Mouse (Mus musculus) neural tube, embryonic 14.5 days (tissue): ENCODE data around the gene Dner. TPM values are rescaled to one million over a fixed set of nuclear protein-coding genes. Genes with fewer than 3 reads are reported as not detected.

Experiments used
- ATAC-seq: fragments of 200-750 bp; cut with Nextera tagmentation; 2 replicates; pipeline ENCODE4 v1.8.0; 2017; ENCODE audit warnings: low read depth, mild to moderate bottlenecking, moderate TSS enrichment, moderate library complexity
- H3K27ac ChIP-seq: fragments of 300-500 bp; sonication (generic); 2 replicates; pipeline ENCODE4 v1.5.1; 2014; ENCODE audit warnings: low read depth, mild to moderate bottlenecking, control low read depth, low read length, moderate library complexity, mixed read lengths
- H3K27me3 ChIP-seq: fragments of 300-500 bp; sonication (generic); 2 replicates; pipeline ENCODE4 v1.6.1; 2014; ENCODE audit warnings: low read length; ENCODE audit not compliant: control insufficient read depth, insufficient read depth
- H3K36me3 ChIP-seq: fragments of 300-500 bp; sonication (generic); 2 replicates; pipeline ENCODE4 v1.6.1; 2014; ENCODE audit warnings: low read length, mixed read lengths; ENCODE audit not compliant: control insufficient read depth, insufficient read depth
- H3K4me1 ChIP-seq: fragments of 300-500 bp; sonication (generic); 2 replicates; pipeline ENCODE4 v1.6.1; 2014; ENCODE audit warnings: low read length; ENCODE audit not compliant: control insufficient read depth, insufficient read depth
- H3K4me2 ChIP-seq: fragments of 300-500 bp; sonication (generic); 2 replicates; pipeline ENCODE4 v1.6.1; 2014; ENCODE audit warnings: mild to moderate bottlenecking, low read depth, low read length, control low read depth
- H3K4me3 ChIP-seq: fragments of 300-500 bp; sonication (generic); 2 replicates; pipeline ENCODE4 v1.5.1; 2014; ENCODE audit warnings: low read depth, low read length, control low read depth, mixed read lengths
- H3K9ac ChIP-seq: fragments of 300-500 bp; sonication (generic); replicated peaks from 2 replicates; pipeline ENCODE4 v1.6.1; 2014; ENCODE audit warnings: low read depth, mild to moderate bottlenecking, control low read depth, low read length, mixed read lengths
- H3K9me3 ChIP-seq: fragments of 300-500 bp; sonication (generic); 2 replicates; pipeline ENCODE4 v1.6.1; 2016; ENCODE audit warnings: low read length; ENCODE audit not compliant: control insufficient read depth
- WGBS: fragments of 180-500 bp; shearing (Covaris S2); extraction: QIAGEN DNeasy Blood & Tissue Kit; methylation state at CpG from one replicate; pipeline ENCODE4 v1.1.7; 2014; 5-methylcytosine and 5-hydroxymethylcytosine counted together
- polyA plus RNA-seq: library from polyadenylated mRNA; unstranded; fragments of >200 nt; fragmentation: Nextera tagmentation; extraction: Ambion mirVana; gene quantifications from 2 replicates; pipeline ENCODE4 v1.2.1, GENCODE M21; 2014

Gene Dner
- polyA plus RNA-seq, 1 experiment from 2014 or later, result 342 TPM

DNA sequence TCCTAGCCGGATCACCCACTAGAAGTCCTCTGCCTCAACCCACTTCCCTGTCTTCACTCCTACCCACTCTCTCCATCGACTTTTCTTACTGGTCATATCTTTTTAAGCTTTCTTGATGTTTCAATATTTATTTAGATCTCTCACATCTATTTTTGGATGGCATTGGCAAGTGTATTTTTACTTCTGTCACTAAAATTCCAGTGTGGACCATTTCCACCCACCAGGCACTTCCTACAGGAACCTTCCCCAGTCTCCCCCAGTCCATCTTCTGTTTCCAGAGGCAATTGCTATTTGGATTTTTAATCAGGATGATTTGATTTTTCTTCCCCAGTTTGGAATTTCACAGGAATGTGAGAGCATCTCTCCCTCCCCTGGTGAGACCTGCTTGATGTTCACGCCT is 329.5 kb downstream of the Dner start:
- H3K9me3 ChIP-seq, result no peaks in the 10 kb centered on the region
- 73% methylated on average over 3 of the region's 3 CpGs for WGBS
- no peak for ATAC-seq
- no peak overlapping the region for H3K4me2 ChIP-seq
- H3K4me1 ChIP-seq, result no peaks in the 10 kb centered on the region
- no peak overlapping the region for H3K4me3 ChIP-seq
- H3K27ac ChIP-seq, result no peak overlapping the region
- no peaks in the 10 kb centered on the region for H3K27me3 ChIP-seq
- H3K36me3 ChIP-seq, result no peaks in the 10 kb centered on the region
- no peak overlapping the region for H3K9ac ChIP-seq

DNA sequence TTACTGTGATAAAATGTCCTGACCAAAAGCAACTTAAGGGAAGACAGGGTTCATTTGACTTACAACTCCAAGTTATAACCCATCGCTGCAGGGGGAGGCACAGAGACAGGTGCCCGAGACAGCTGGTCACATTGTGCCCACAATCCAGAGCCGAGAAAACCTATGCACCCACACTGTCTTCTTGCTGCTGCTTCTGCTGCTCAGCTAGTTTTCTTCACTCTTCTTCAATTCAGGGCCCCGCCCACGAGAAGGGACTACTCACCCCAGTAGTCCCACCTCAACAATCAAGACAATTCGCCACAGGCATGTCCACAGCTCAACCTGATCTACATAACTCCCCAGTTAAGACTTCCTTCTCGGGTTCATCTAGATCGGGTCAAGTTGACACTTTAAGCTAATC is 332.1 kb downstream of the Dner start, which contains the start of gene Pid1:
Pid1 (minus strand) TSS at position 214 of the 400 bp plus-strand sequence.
- no peak within 1 kb of the TSS for H3K27ac ChIP-seq
- H3K4me3 ChIP-seq, result no peak within 1 kb of the TSS
- H3K9ac ChIP-seq, result no peak within 1 kb of the TSS
- H3K9me3 ChIP-seq, result no peaks in the 10 kb centered on the region
- no peaks in the 10 kb centered on the region for H3K4me1 ChIP-seq
- H3K4me2 ChIP-seq, result no peak within 1 kb of the TSS
- H3K36me3 ChIP-seq, result no peaks in the 10 kb centered on the region
- WGBS, result 91% methylated on average over 8 of the region's 8 CpGs
- no peak for ATAC-seq
- no peaks in the 10 kb centered on the region for H3K27me3 ChIP-seq

DNA sequence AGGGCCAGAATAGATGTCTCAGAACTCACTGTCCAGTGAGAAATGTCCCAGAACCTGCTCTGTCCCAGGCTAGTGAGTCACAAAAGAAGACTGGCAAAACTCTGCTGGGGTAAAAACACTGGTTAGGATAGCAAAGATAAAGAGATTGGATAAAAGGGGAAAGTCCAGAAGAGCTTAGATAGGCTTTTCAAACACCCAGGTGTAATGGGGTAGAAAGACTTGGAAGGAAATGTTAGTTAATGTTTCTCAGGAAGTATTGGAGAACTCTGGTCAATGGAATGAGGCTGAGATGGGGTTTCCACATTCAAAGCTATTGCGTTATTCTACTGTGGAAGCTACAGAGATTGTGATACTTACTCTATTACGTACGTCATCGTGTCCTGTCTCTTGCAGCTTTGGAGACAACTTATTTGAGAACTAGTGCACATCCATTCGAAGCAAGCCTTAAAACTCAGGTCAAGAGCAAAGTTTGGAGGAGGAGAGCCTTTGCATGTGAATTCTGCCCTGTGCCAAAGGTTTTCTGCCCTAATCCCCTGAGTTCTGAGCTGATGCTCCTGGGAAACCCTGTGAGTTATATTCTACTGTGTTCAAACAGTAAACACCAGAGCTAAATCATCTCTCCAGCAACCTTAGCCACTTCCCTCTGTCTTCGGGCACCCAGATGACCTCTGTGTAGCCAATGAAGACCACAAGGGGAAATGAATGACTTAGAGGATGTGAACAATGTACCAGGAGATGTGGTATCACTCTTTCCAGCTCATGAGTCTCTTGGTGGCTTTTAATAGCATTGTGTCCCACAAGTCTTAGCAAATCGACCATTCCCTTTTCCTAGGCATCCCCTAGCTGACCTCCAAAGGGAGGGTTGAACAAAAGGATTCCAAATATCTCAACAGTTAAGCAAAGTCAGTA is 333.1 kb downstream of the Dner start:
- no peak overlapping the region for H3K4me2 ChIP-seq
- no peak overlapping the region for H3K9ac ChIP-seq
- no peak overlapping the region for H3K27ac ChIP-seq
- 87% methylated on average over 7 of the region's 7 CpGs for WGBS
- H3K9me3 ChIP-seq, result no peaks in the 10 kb centered on the region
- H3K4me3 ChIP-seq, result no peak overlapping the region
- H3K4me1 ChIP-seq, result no peaks in the 10 kb centered on the region
- ATAC-seq, result no peak
- no peaks in the 10 kb centered on the region for H3K36me3 ChIP-seq
- H3K27me3 ChIP-seq, result no peaks in the 10 kb centered on the region

DNA sequence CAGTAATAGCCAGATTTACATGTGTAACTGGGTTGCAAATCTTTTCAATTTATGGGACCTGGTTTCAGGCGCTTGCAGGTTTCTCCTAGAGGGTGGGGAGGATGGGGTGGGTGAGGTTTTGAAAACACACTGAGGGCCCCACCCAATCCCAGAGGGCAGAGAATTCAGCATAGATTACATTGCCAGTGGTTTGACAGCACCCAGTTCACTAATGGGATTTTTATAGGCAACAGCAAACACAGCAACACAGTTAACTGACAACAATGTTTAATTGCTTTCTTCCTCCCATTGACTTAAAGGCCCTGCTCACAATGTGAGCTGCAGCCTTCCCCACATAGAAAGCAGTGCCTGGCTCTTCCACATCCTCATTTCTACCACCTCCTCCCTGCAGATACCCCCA is 333.8 kb downstream of the Dner start:
- H3K27me3 ChIP-seq, result no peaks in the 10 kb centered on the region
- H3K27ac ChIP-seq, result no peak overlapping the region
- H3K9me3 ChIP-seq, result no peaks in the 10 kb centered on the region
- WGBS, result 57% methylated on average over 1 of the region's 1 CpGs
- no peak overlapping the region for H3K9ac ChIP-seq
- no peaks in the 10 kb centered on the region for H3K4me1 ChIP-seq
- peak; percentile 48; the same call in 1 of the 2 replicates for ATAC-seq
- no peak overlapping the region for H3K4me2 ChIP-seq
- no peak overlapping the region for H3K4me3 ChIP-seq
- no peaks in the 10 kb centered on the region for H3K36me3 ChIP-seq

DNA sequence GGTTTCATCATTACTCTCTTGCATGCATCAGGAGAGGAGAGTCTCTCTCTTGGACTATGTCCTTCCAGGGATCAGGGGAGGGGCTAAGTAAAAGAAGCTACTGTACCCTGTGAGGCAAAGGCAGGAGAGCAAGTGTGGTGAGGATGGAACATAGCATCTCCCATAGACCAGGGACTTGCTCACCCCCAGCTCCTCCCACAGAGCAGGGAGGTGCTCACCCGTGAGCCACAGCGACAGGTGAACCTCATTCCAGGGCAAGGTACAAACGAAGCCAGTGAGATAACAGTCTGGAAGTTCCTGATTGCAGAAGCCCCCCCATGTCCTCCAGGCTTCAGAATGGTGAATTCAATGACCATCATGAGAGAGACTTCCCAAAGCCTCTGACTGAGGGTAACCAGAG is 334.6 kb downstream of the Dner start:
- Histone ChIP-seq H3K27me3 (no peaks in the 10 kb centered on the region), H3K9me3 (no peaks in the 10 kb centered on the region), H3K27ac (no peak overlapping the region), H3K4me2 (no peak overlapping the region), H3K9ac (no peak overlapping the region), H3K4me3 (no peak overlapping the region), H3K36me3 (no peaks in the 10 kb centered on the region), H3K4me1 (no peaks in the 10 kb centered on the region)
- ATAC-seq, result no peak
- 85% methylated on average over 3 of the region's 3 CpGs for WGBS

DNA sequence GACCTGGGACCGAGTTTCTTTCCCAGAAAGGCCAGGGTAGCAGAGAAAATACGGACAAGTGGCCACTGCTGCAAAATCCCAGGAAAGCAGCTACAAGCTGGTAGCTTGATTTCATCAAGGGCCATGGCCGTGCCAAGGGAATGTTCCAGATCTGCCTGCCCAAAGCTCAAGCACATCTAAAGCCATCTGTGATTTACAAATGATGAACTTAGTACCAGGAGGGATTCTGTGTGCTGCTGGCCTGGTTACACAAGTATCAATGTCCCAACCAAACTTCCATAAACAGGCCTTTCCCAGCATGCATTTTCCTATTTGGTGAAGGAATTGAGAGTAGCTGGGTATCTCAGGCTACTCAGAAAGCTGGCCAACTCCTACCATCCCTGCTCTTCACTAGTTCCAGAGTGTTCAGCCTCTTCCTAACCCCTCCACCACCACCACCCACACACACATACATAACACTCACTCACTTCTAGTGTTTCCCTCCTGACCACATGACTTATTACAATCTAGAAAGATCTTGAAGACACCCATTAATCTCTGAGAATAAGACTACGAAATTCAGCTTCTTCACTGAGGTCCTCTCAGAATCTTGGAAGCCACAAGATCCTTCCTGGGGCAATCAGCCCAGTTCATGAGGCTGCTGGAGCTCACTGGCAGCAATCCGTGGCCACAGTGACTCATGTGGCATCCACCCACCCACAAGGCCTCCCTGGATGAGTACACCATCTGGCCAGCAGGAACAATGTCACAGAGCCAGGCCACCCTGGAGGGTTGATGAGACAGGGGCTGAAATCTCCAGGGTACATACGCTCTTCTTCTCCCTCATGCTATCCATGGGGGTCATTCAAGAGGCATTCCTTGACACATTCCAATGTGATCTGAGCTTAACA is 336.2 kb downstream of the Dner start:
- Histone ChIP-seq H3K9me3 (no peaks in the 10 kb centered on the region), H3K4me2 (no peak overlapping the region), H3K27ac (no peak overlapping the region), H3K9ac (no peak overlapping the region), H3K27me3 (no peaks in the 10 kb centered on the region), H3K4me3 (no peak overlapping the region), H3K4me1 (no peaks in the 10 kb centered on the region), H3K36me3 (no peaks in the 10 kb centered on the region)
- ATAC-seq, result no peak
- 90% methylated on average over 6 of the region's 6 CpGs for WGBS

DNA sequence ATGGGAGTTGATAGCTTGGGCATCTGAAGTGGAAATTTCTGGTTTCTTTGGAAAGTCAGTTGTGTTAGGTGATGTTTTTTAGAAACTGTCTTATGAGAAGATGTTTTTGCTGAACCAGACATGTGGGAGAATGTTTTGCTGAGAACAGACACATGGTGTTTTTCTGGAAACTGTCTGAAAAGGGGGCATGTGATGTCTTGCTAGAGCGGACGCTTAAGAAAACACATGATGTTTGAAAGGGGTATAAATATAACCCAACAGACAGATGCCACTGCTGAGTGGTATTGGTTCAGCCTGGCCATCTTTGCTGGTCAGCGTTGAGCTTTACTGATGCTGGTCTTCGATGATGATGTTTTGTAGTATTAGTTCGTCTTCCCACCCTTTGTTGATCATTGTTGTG is 338.8 kb downstream of the Dner start:
- H3K36me3 ChIP-seq, result no peaks in the 10 kb centered on the region
- no peak overlapping the region for H3K9ac ChIP-seq
- H3K4me2 ChIP-seq, result no peak overlapping the region
- no peaks in the 10 kb centered on the region for H3K4me1 ChIP-seq
- WGBS, result 92% methylated on average over 5 of the region's 5 CpGs
- H3K27me3 ChIP-seq, result no peaks in the 10 kb centered on the region
- no peak overlapping the region for H3K27ac ChIP-seq
- ATAC-seq, result no peak
- H3K4me3 ChIP-seq, result no peak overlapping the region
- no peaks in the 10 kb centered on the region for H3K9me3 ChIP-seq

DNA sequence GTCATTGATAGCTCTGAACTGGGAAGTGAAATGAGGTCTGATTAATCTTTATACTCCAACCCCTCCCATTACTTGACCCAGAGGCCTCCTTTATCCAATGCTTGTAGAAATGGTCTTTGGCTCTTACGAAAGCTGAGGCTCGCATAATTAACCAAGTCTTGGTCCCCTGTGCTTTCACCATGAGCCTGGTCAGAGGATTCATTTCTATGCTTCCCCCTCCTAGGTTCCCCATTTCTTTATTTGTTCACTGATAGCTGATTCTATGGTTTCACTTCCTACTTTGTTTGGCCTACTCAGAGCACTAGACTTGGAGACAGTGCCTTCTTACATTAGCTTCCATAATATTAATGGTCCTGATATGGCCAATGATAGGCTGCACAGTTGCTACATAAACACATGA is 345.8 kb downstream of the Dner start:
- WGBS, result 92% methylated on average over 2 of the region's 2 CpGs
- Histone ChIP-seq H3K9me3 (no peaks in the 10 kb centered on the region), H3K36me3 (no peaks in the 10 kb centered on the region), H3K4me1 (no peaks in the 10 kb centered on the region), H3K4me2 (no peak overlapping the region), H3K27me3 (no peaks in the 10 kb centered on the region), H3K9ac (no peak overlapping the region), H3K4me3 (no peak overlapping the region), H3K27ac (no peak overlapping the region)
- no peak for ATAC-seq
